Mouse (Mus musculus) hindlimb bud, embryonic 11.5 days (tissue): ENCODE measurements around the gene Fn1.

ENCODE experiments used
- DNase-seq: peaks from one replicate; pipeline ENCODE4 v3.0.0-alpha.2; 2012; ENCODE audit warnings: low read depth, low spot score; ENCODE audit errors: extremely low spot score

Gene Fn1

GRCm38 (mm10) chr1:71651315-71651714, 1.7 kb downstream of the Fn1 start:
- DNase-seq, result no peak

GRCm38 (mm10) chr1:71650741-71651140, 2.3 kb downstream of the Fn1 start:
- no peak for DNase-seq

- DNase-seq, result no peak
Observed at GRCm38 (mm10) chr1:71648166-71648565, 4.8 kb downstream of the Fn1 start.

GRCm38 (mm10) chr1:71646774-71647173, 6.2 kb downstream of the Fn1 start:
- DNase-seq, result no peak

DNA sequence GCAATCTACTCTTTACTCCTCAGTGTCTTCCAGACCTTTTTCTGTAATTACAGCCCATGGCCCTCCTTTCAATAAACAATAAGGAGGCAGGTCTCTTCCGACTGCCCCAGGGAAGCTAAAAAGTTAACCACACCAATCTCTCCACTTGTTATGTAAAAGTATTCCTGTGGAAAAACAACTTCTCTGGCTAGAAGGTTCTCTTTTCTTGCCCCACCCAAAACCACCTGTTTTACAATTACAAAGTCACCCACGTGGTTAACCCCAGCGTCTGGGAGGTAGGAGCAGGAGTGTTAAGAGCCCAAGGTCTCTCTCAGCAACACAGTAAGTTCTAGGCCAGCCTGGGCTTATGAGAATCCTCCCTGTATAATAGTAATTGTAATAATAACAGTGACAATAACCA, 7.0 kb downstream of the Fn1 start:
- DNase-seq, result no peak

DNA sequence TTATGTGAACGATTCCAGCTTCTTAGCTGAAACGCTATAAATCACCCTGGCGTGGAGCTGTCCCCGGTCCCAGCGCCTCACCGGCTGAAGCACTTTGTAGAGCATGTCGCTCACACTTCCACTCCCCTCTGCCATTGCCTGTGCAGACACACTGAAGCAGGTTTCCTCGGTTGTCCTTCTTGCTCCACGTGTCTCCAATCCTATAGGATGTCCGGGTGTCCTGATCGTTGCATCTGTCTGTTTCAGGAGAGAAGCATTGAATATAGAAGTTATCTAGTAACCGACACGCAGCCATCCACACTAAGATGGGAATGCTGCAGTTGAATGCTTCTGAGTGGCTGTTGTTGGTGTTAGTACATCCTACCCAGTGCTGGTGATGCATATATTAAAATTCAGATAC, 7.5 kb downstream of the Fn1 start:
- no peak for DNase-seq

GRCm38 (mm10) chr1:71642794-71643193, 10.2 kb downstream of the Fn1 start:
- DNase-seq, result no peak

- DNase-seq, result no peak
Observed at GRCm38 (mm10) chr1:71641206-71641605, 11.8 kb downstream of the Fn1 start.

DNA sequence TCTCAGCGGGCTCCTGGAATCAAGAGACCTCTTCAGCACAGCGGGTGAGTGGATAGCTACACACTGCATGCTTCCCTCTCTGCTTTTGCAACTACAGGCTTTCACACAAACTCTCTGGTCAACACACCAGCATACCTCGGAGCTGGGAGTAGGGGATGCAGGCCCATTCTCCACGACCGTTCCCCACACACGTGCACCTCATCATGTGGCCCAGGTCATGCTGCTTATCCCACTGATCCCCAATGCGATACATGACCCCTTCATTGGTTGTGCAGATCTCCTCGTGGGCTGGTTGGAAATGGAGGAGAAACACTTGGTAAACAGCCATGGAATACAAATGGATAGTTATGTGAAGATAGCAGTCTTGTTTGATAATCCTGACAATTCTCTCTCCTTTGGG, 12.8 kb downstream of the Fn1 start:
- DNase-seq, result no peak

DNA sequence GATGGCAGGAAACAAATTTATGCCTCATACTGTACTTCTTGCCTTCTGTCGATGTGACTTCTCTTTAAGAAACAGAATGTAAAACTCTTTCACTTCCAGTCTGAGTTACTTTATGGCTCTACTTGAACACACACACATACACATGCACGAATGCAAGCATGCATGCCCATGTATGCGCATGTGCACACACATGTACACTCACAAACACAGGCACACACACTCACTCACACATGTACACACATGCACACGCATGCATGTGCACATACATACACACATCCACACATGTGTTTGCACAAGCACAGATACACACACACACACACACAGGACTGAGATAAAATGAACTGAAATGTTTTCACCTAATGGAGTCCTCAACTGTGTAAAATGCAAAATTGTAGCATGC, 16.3 kb downstream of the Fn1 start:
- DNase-seq, result no peak

- DNase-seq, result no peak
Observed at GRCm38 (mm10) chr1:71636116-71636515, 16.9 kb downstream of the Fn1 start.

GRCm38 (mm10) chr1:71635101-71636014, 17.6 kb downstream of the Fn1 start:
- DNase-seq, result no peak

DNA sequence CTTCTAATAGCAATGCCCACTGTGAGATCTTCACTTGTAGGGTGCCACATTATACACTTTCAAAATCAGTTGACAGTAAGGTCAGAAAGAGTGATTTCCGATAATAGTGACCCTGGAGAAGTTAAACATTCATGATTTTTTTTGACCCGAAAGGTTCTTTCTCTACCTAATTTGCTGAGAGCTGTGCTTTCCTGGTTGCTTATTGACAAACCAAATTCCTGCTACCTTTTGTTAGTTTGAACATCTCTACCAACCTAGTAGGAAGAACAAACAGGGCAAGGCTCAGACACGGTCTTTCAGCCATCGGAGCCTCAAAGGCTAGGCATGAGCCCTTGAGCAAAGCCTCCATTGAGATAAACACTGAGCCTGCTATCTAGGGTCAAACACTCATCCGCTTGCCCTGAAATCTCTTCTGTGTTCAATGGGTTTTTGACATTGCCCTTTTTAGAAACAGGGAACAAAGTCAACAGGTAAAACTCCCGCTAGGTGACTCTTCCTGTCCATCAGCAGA, 18.5 kb downstream of the Fn1 start:
- DNase-seq, result no peak

- no peak for DNase-seq
Observed at GRCm38 (mm10) chr1:71632387-71632786, 20.6 kb downstream of the Fn1 start.

- no peak for DNase-seq
Observed at GRCm38 (mm10) chr1:71631811-71632210, 21.2 kb downstream of the Fn1 start.

- no peak for DNase-seq
Observed at GRCm38 (mm10) chr1:71630243-71630642, 22.8 kb downstream of the Fn1 start.

GRCm38 (mm10) chr1:71623625-71624024, 29.4 kb downstream of the Fn1 start:
- DNase-seq, result no peak

GRCm38 (mm10) chr1:71621526-71621925, 31.5 kb downstream of the Fn1 start:
- no peak for DNase-seq

DNA sequence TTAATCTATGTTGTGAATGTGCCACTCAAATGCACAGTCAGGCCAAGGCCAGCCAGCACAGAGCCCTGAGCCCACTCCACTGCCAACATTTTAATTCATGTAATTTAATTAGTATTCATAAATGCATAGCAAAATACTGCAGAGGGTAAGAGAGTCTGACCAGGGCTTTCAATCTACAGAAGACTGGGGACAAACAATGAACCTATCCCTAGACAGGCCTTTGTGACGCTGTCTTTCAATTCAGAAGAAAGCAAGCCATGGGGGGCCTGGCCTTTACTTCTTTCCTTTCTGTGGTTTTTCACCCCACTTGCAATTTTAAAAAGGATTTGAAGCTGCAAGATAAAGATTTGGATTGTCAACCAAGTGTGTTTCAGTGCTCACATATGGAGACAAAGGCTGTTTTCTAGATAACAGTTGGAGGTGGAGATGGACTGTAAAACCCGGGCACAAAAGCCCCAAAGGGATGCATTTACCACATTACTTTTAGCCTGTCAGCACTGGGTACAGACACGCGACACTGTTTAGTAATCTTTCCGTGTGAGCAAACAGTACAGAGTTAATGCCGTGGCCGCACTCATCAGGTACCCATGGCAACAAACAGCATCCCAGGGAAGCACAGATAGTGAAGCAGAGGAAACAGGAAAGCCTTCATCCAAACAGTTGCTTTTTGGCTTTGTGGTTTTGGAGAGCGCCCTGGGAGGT, 38.3 kb downstream of the Fn1 start:
- DNase-seq, result no peak

DNA sequence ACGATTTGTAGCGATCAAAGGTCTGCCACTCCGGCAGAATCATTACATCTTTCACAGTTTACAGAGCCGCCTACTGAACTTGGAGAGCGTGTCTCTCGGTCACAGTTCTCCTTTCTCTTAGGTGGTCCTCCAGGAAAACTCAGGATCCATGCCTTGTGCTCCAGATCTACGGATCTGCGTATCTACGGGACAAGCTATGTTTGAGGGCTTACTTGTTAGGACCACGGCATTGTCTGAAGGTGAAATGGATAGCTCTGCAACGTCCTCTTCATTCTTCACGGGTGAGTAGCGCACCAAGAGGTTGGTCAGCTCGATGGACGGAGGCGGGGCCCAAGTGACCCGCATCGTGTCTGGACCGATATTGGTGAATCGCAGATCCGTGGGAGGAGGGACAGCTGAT, 40.7 kb downstream of the Fn1 start:
- DNase-seq, result no peak

DNA sequence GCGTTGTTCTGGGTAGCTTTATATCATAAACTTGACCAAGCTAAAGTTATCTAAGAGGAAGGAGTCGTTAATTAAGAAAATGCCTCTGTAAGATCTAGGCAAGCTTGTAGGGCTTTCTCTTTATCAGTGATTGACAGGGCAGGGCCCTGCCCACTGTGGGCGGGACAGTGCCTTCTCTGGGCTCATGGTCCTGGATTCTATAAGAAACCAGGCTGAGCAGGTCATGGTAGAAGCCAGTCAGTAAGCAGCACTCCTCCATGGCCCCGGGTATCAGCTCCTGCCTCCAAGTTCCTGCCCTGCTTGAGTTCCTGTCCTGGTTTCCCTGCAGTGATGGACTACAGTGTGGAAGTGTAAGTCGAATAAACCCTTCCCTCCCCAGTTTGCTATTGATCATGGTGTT, 43.1 kb downstream of the Fn1 start:
- DNase-seq, result no peak
